Mouse (Mus musculus) forebrain, embryonic 16.5 days (tissue): ENCODE results near the gene Gm21954. TPM values are rescaled to one million over a fixed set of nuclear protein-coding genes. Genes with fewer than 3 reads are reported as not detected.
A peak's percentile ranks its signal among the peaks of the same experiment; 100 is the strongest.

Source experiments
- ATAC-seq: fragments of 200-750 bp; cut with Nextera tagmentation; 2 replicates; pipeline ENCODE4 v1.8.0; 2017; ENCODE audit warnings: mild to moderate bottlenecking, moderate library complexity
- H3K27ac ChIP-seq: fragments of 300-500 bp; sonication (generic); 2 replicates; pipeline ENCODE4 v1.5.1; 2014; ENCODE audit warnings: low read length, control low read depth
- H3K27me3 ChIP-seq: fragments of 300-500 bp; sonication (generic); replicated peaks from 2 replicates; pipeline ENCODE4 v1.6.1; 2014; ENCODE audit warnings: low read length; ENCODE audit not compliant: control insufficient read depth, insufficient read depth
- H3K36me3 ChIP-seq: fragments of 300-500 bp; sonication (generic); 2 replicates; pipeline ENCODE4 v1.6.1; 2014; ENCODE audit not compliant: control insufficient read depth, insufficient read depth
- H3K4me1 ChIP-seq: fragments of 300-500 bp; sonication (generic); replicated peaks from 2 replicates; pipeline ENCODE4 v1.6.1; 2014; ENCODE audit warnings: low read length; ENCODE audit not compliant: control insufficient read depth, insufficient read depth
- H3K4me2 ChIP-seq: fragments of 300-500 bp; sonication (generic); 2 replicates; pipeline ENCODE4 v1.6.1; 2014; ENCODE audit warnings: mild to moderate bottlenecking, low read length, control low read depth
- H3K4me3 ChIP-seq: fragments of 300-500 bp; sonication (generic); replicated peaks from 2 replicates; pipeline ENCODE4 v1.5.1; 2014; ENCODE audit warnings: mild to moderate bottlenecking, low read length, control low read depth
- H3K9ac ChIP-seq: fragments of 300-500 bp; sonication (generic); replicated peaks from 2 replicates; pipeline ENCODE4 v1.6.1; 2014; ENCODE audit warnings: low read depth, low read length, control low read depth
- H3K9me3 ChIP-seq: fragments of 300-500 bp; sonication (generic); 2 replicates; pipeline ENCODE4 v1.6.1; 2016; ENCODE audit warnings: low read length; ENCODE audit not compliant: control insufficient read depth
- WGBS: fragments of 180-500 bp; shearing (Covaris S2); extraction: QIAGEN DNeasy Blood & Tissue Kit; methylation state at CpG from one replicate; pipeline ENCODE4 v1.1.7; 2014; 5-methylcytosine and 5-hydroxymethylcytosine counted together
- polyA plus RNA-seq: library from polyadenylated mRNA; unstranded; fragments of >200 nt; fragmentation: Nextera tagmentation; extraction: Ambion mirVana; gene quantifications from 2 replicates; pipeline ENCODE4 v1.2.1, GENCODE M21; 2015

Gm21954 gene
- polyA plus RNA-seq = not detected in 2 replicates

GRCm38 (mm10) chr3:55472110-55472509 lies at the start of gene Gm21954:
Gm21954 (minus strand) TSS chr3:55472210.
- Histone ChIP-seq H3K27me3 (no peaks in the 10 kb centered on the region), H3K4me1 (peaks cover 3% of the 10 kb centered on the region), H3K36me3 (no peaks in the 10 kb centered on the region), H3K4me3 (no peak within 1 kb of the TSS), H3K9me3 (no peaks in the 10 kb centered on the region), H3K9ac (no peak within 1 kb of the TSS), H3K27ac (no peak within 1 kb of the TSS), H3K4me2 (no peak within 1 kb of the TSS)
- no peak for ATAC-seq
- 94% methylated on average over 2 of the region's 2 CpGs for WGBS

GRCm38 (mm10) chr3:55521776-55522175 lies 49.8 kb upstream of the Gm21954 start:
- peak overlapping the region; percentile 16; the same call in 1 of the 2 replicates for H3K4me2 ChIP-seq

GRCm38 (mm10) chr3:55520240-55521180 lies 48.5 kb upstream of the Gm21954 start:
- Histone ChIP-seq H3K9ac (no peak overlapping the region), H3K36me3 (no peaks in the 10 kb centered on the region), H3K9me3 (no peaks in the 10 kb centered on the region), H3K4me3 (no peak overlapping the region), H3K4me2 (no peak overlapping the region), H3K4me1 (peaks cover 42% of the 10 kb centered on the region), H3K27ac (peak overlapping the region; percentile 39; the same call in 1 of the 2 replicates), H3K27me3 (no peaks in the 10 kb centered on the region)
- ATAC-seq = peak; percentile 79
- WGBS = 14% methylated on average over 12 of the region's 12 CpGs

More at GRCm38 (mm10) chr3:55521776-55522175, 49.8 kb upstream of the Gm21954 start:
- H3K36me3 ChIP-seq = no peaks in the 10 kb centered on the region
- no peaks in the 10 kb centered on the region for H3K9me3 ChIP-seq
- no peak overlapping the region for H3K9ac ChIP-seq
- H3K4me3 ChIP-seq = no peak overlapping the region
- H3K27ac ChIP-seq = peak overlapping the region; percentile 64
- ATAC-seq = peak; percentile 61
- H3K27me3 ChIP-seq = no peaks in the 10 kb centered on the region
- 33% methylated on average over 8 of the region's 8 CpGs for WGBS
- peaks cover 42% of the 10 kb centered on the region for H3K4me1 ChIP-seq

GRCm38 (mm10) chr3:55517454-55518014 lies 45.5 kb upstream of the Gm21954 start:
- no peak overlapping the region for H3K9ac ChIP-seq
- no peak overlapping the region for H3K4me3 ChIP-seq
- no peak overlapping the region for H3K27ac ChIP-seq
- no peaks in the 10 kb centered on the region for H3K27me3 ChIP-seq
- peaks cover 21% of the 10 kb centered on the region for H3K4me1 ChIP-seq
- H3K4me2 ChIP-seq = no peak overlapping the region
- no peak for ATAC-seq
- peaks cover 7% of the 10 kb centered on the region for H3K36me3 ChIP-seq
- 88% methylated on average over 17 of the region's 17 CpGs for WGBS
- no peaks in the 10 kb centered on the region for H3K9me3 ChIP-seq

- no peaks in the 10 kb centered on the region for H3K27me3 ChIP-seq
- 78% methylated on average over 5 of the region's 5 CpGs for WGBS
- no peaks in the 10 kb centered on the region for H3K9me3 ChIP-seq
- no peak overlapping the region for H3K4me2 ChIP-seq
- no peak overlapping the region for H3K27ac ChIP-seq
- ATAC-seq = no peak
- peaks cover 7% of the 10 kb centered on the region for H3K36me3 ChIP-seq
- H3K9ac ChIP-seq = no peak overlapping the region
- H3K4me1 ChIP-seq = peaks cover 10% of the 10 kb centered on the region
- H3K4me3 ChIP-seq = no peak overlapping the region
Observed at GRCm38 (mm10) chr3:55515966-55516365, 44.0 kb upstream of the Gm21954 start.

GRCm38 (mm10) chr3:55511658-55512057 lies 39.6 kb upstream of the Gm21954 start:
- H3K4me2 ChIP-seq = no peak overlapping the region
- no peak for ATAC-seq
- H3K27ac ChIP-seq = no peak overlapping the region
- H3K4me1 ChIP-seq = no peaks in the 10 kb centered on the region
- peaks cover 18% of the 10 kb centered on the region for H3K36me3 ChIP-seq
- H3K4me3 ChIP-seq = no peak overlapping the region
- no peak overlapping the region for H3K9ac ChIP-seq
- 68% methylated on average over 6 of the region's 6 CpGs for WGBS
- H3K9me3 ChIP-seq = no peaks in the 10 kb centered on the region
- H3K27me3 ChIP-seq = no peaks in the 10 kb centered on the region

- peaks cover 23% of the 10 kb centered on the region for H3K36me3 ChIP-seq
- H3K9me3 ChIP-seq = no peaks in the 10 kb centered on the region
- H3K4me1 ChIP-seq = no peaks in the 10 kb centered on the region
- H3K27me3 ChIP-seq = no peaks in the 10 kb centered on the region
- no peak overlapping the region for H3K27ac ChIP-seq
- no peak overlapping the region for H3K9ac ChIP-seq
- no peak overlapping the region for H3K4me2 ChIP-seq
- no peak for ATAC-seq
- H3K4me3 ChIP-seq = no peak overlapping the region
- whole genome bisulfite sequencing = 91% methylated on average over 7 of the region's 7 CpGs
Observed at GRCm38 (mm10) chr3:55510198-55510597, 38.2 kb upstream of the Gm21954 start.

GRCm38 (mm10) chr3:55499298-55499697 lies 27.3 kb upstream of the Gm21954 start:
- H3K27ac ChIP-seq = no peak overlapping the region
- H3K36me3 ChIP-seq = peaks cover 26% of the 10 kb centered on the region
- 91% methylated on average over 7 of the region's 7 CpGs for WGBS
- H3K27me3 ChIP-seq = no peaks in the 10 kb centered on the region
- H3K4me3 ChIP-seq = no peak overlapping the region
- H3K4me1 ChIP-seq = no peaks in the 10 kb centered on the region
- H3K9me3 ChIP-seq = no peaks in the 10 kb centered on the region
- no peak overlapping the region for H3K4me2 ChIP-seq
- ATAC-seq = no peak
- H3K9ac ChIP-seq = no peak overlapping the region

GRCm38 (mm10) chr3:55496462-55496941 lies 24.5 kb upstream of the Gm21954 start:
- no peak for ATAC-seq
- 39% methylated on average over 9 of the region's 9 CpGs for WGBS
- no peaks in the 10 kb centered on the region for H3K27me3 ChIP-seq
- peaks cover 20% of the 10 kb centered on the region for H3K36me3 ChIP-seq
- H3K4me2 ChIP-seq = no peak overlapping the region
- H3K9me3 ChIP-seq = no peaks in the 10 kb centered on the region
- no peak overlapping the region for H3K9ac ChIP-seq
- H3K4me3 ChIP-seq = no peak overlapping the region
- no peak overlapping the region for H3K27ac ChIP-seq
- H3K4me1 ChIP-seq = peaks cover 3% of the 10 kb centered on the region; the same call in 1 of the 2 replicates
